Mouse (Mus musculus) cerebral cortex, adult 2 months (tissue): Measurements from ENCODE around the gene Klhl42.

Source experiments
- WGBS: fragments of 180-500 bp; shearing (Covaris S2); methylation state at CpG from one replicate; pipeline ENCODE4 v1.1.7; 2018; 5-methylcytosine and 5-hydroxymethylcytosine counted together

Gene Klhl42

DNA sequence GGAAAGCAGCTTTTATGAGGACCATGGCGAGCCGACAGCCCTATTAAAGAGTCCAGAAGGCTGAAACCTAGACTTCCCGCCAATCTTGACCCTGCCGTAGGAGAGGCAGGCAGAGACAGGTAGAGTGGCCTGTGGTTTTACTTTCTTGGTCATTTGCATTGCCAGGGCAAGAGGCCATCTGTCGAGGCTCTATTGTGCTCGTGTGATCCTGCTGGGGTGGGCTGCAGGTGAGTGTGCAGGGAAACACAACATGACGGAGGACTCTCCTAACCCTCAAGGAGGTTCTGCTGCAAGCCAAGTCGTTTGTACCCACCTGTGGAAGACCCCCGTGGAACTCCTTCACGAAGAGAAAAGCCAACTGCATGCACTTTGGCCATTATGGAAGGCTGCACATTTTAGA, 54.6 kb downstream of the Klhl42 start:
- 69% methylated on average over 10 of the region's 10 CpGs for WGBS

DNA sequence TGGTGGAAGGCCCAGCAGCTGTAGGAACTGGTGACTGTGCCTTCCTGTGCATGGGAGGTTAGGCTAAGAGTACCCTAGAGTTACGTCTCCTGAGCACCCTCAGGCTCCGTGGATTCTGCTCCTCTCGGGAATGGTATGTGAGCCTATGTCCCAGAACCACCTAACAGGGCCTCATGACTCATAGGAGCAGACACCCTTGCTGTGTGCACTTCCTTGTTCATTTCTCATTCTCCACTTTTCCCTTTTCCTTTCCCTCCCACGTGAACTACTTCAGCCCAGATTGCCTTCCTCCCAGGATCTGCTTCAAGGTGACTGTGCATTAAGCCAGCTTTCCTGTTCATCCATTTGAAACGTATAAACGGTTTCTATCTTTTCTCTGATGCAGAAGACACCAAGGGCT, 59.9 kb downstream of the Klhl42 start:
- 62% methylated on average over 6 of the region's 6 CpGs for WGBS

DNA sequence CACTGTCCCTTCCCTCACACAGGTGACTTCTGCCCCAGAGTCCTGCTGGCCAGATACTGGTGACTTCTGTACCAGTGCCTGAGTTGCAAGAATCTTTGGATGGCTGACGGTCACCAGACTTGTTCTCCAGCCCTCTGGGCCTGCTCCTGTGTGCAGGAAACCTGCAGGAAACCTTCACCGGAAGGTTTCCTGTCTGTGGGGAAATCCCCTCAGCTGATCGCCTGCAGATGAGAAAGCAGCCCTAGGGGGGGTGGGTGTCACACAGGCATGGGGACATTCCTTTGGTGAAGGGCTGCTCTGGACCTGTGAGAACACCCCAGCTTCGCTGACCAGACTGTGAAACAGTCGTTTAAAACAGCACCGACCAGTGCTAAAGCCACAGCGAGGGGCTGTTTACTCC, 63.9 kb downstream of the Klhl42 start:
- 78% methylated on average over 7 of the region's 7 CpGs for WGBS

DNA sequence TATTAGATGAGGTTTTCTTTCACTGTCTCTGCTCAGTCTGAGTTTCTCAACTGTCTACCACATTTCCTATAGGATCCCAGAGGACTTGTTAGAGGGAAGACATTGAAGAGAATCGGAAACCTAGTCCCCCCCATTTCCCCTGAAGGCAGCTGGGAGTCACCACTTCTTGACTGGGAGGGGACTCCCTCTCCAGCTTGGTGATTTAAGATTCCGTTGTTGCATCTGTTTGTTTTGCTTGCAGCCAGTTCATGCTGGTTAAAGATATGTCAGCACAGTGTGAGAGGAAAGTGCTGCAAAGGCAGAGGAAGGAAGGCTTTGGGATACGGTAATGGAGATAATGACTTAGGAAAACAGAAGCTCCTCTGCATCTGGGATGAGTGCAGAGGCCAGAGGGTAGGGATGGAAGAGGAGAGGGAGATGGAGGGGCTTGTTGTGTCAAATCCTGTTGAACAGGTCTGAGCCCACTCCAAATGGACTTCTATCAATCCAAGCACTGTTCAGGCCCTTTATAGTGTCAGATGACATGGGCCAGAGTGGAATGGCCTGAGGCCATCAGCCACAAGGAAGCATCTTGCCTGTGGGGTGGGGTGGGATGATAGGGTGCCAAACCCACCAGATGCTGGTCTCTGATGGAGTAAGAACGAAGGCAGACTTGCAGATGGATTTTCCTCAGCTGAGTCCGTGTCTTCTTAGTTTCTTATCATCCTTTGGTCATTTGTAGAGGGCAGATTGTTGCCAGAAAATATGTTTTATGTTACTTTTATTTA, 70.8 kb downstream of the Klhl42 start:
- WGBS = 71% methylated on average over 5 of the region's 5 CpGs
